Mouse (Mus musculus) limb, embryonic 14.5 days (tissue): ENCODE measurements around the gene Zfp423. TPM values are rescaled to one million over a fixed set of nuclear protein-coding genes. Genes with fewer than 3 reads are reported as not detected.

Experiments used
- ATAC-seq: fragments of 200-750 bp; cut with Nextera tagmentation; 2 replicates; pipeline ENCODE4 v1.8.0; 2017; ENCODE audit warnings: low read depth, moderate number of reproducible peaks, moderate TSS enrichment; ENCODE audit not compliant: low FRiP score
- DNase-seq: peaks from one replicate; pipeline ENCODE4 v3.0.0-alpha.2; 2015; ENCODE audit warnings: low spot score
- H3K27ac ChIP-seq: fragments of 300-500 bp; sonication (generic); replicated peaks from 2 replicates; pipeline ENCODE4 v1.5.1; 2014; ENCODE audit warnings: low read depth, mild to moderate bottlenecking, low read length, moderate library complexity, mixed read lengths
- H3K27me3 ChIP-seq: fragments of 300-500 bp; sonication (generic); 2 replicates; pipeline ENCODE4 v1.6.1; 2014; ENCODE audit warnings: low read length, mixed read lengths; ENCODE audit not compliant: control insufficient read depth, insufficient read depth
- H3K36me3 ChIP-seq: fragments of 300-500 bp; sonication (generic); 2 replicates; pipeline ENCODE4 v1.6.1; 2014; ENCODE audit warnings: mild to moderate bottlenecking, low read length, moderate library complexity, mixed read lengths; ENCODE audit not compliant: control insufficient read depth, insufficient read depth
- H3K4me1 ChIP-seq: fragments of 300-500 bp; sonication (generic); 2 replicates; pipeline ENCODE4 v1.6.1; 2014; ENCODE audit warnings: antibody characterized with exemption, low read length, mixed read lengths; ENCODE audit not compliant: control insufficient read depth, insufficient read depth
- H3K4me2 ChIP-seq: fragments of 300-500 bp; sonication (generic); replicated peaks from 2 replicates; pipeline ENCODE4 v1.6.1; 2014; ENCODE audit warnings: low read depth, mild to moderate bottlenecking, low read length, moderate library complexity; ENCODE audit not compliant: severe bottlenecking
- H3K4me3 ChIP-seq: fragments of 300-500 bp; sonication (generic); replicated peaks from 2 replicates; pipeline ENCODE4 v1.5.1; 2014; ENCODE audit warnings: low read length
- H3K9ac ChIP-seq: fragments of 300-500 bp; sonication (generic); 2 replicates; pipeline ENCODE4 v1.6.1; 2014; ENCODE audit warnings: mild to moderate bottlenecking, low read depth, low read length, moderate library complexity; ENCODE audit not compliant: severe bottlenecking
- H3K9me3 ChIP-seq: fragments of 300-500 bp; sonication (generic); 2 replicates; pipeline ENCODE4 v1.6.1; 2016; ENCODE audit warnings: low read length; ENCODE audit not compliant: control insufficient read depth
- POLR2A ChIP-seq: fragments of 200-500 bp; IDR thresholded peaks from 2 replicates; pipeline ENCODE4 v1.8.0; 2012; ENCODE audit warnings: inconsistent platforms, mild to moderate bottlenecking, moderate library complexity, borderline replicate concordance; ENCODE audit not compliant: insufficient read depth, insufficient read length; ENCODE audit errors: extremely low read depth
- WGBS: fragments of 180-500 bp; shearing (Covaris S2); extraction: QIAGEN DNeasy Blood & Tissue Kit; methylation state at CpG from one replicate; pipeline ENCODE4 v1.1.7; 2014; 5-methylcytosine and 5-hydroxymethylcytosine counted together
- polyA plus RNA-seq, 2 experiments: library from polyadenylated mRNA; depleted of rRNA in 1 of 2; stranded (reverse) in 1 of 2; unstranded in 1 of 2; fragments of >200 nt; fragmentation: Nextera tagmentation in 1 of 2; extraction: Ambion mirVana in 1 of 2; gene quantifications; 2 replicates each; pipeline versions ENCODE4 v1.2.1 to v1.2.3; 2012 to 2014

The Zfp423 gene
- polyA plus RNA-seq, 2 experiments: 24.4 to 46.4 TPM

GRCm38 (mm10) chr8:87962514-87963225, 3.3 kb upstream of the Zfp423 start:
- TF ChIP-seq POLR2A: no peak
- Histone ChIP-seq H3K4me2 (peak overlapping the region; percentile 95), H3K27me3 (peaks cover 18% of the 10 kb centered on the region; the same call in 1 of the 2 replicates), H3K9ac (peak overlapping the region; percentile 46), H3K4me1 (peaks cover 30% of the 10 kb centered on the region), H3K4me3 (peak overlapping the region; percentile 89), H3K27ac (no peak overlapping the region), H3K9me3 (no peaks in the 10 kb centered on the region), H3K36me3 (no peaks in the 10 kb centered on the region)
- DNase-seq (no peak), ATAC-seq (no peak)
- WGBS: 8% methylated on average over 24 of the region's 26 CpGs

- Histone ChIP-seq H3K9ac (peak overlapping the region; percentile 46), H3K4me2 (peak overlapping the region; percentile 95), H3K27ac (no peak overlapping the region), H3K27me3 (peaks cover 18% of the 10 kb centered on the region; the same call in 1 of the 2 replicates), H3K9me3 (no peaks in the 10 kb centered on the region), H3K4me1 (peaks cover 33% of the 10 kb centered on the region), H3K4me3 (peak overlapping the region; percentile 89), H3K36me3 (no peaks in the 10 kb centered on the region)
- WGBS: 1% methylated on average over 44 of the region's 50 CpGs
- ATAC-seq: no peak
- DNase-seq: no peak
- TF ChIP-seq POLR2A: no peak
Measured at GRCm38 (mm10) chr8:87961680-87962513, 2.5 kb upstream of the Zfp423 start.

- Histone ChIP-seq H3K4me3 (peak overlapping the region; percentile 89), H3K27me3 (peaks cover 18% of the 10 kb centered on the region; the same call in 1 of the 2 replicates), H3K4me1 (peaks cover 39% of the 10 kb centered on the region), H3K4me2 (peak overlapping the region; percentile 95), H3K9ac (no peak overlapping the region), H3K9me3 (no peaks in the 10 kb centered on the region), H3K27ac (no peak overlapping the region), H3K36me3 (no peaks in the 10 kb centered on the region)
- ATAC-seq (no peak), DNase-seq (no peak)
- no peak for TF ChIP-seq POLR2A
- 1% methylated on average over 19 of the region's 20 CpGs for WGBS
Measured at GRCm38 (mm10) chr8:87961108-87961507, 1.7 kb upstream of the Zfp423 start.

GRCm38 (mm10) chr8:87960061-87960749, 810 bp upstream of the Zfp423 start:
- Histone ChIP-seq H3K4me3 (peak overlapping the region; percentile 89), H3K4me2 (peak overlapping the region; percentile 95), H3K27ac (peak overlapping the region; percentile 98), H3K9ac (peak overlapping the region; percentile 97), H3K27me3 (peaks cover 18% of the 10 kb centered on the region; the same call in 1 of the 2 replicates), H3K4me1 (peaks cover 38% of the 10 kb centered on the region), H3K36me3 (no peaks in the 10 kb centered on the region), H3K9me3 (no peaks in the 10 kb centered on the region)
- 0% methylated on average over 47 of the region's 76 CpGs for WGBS
- ATAC-seq (peak; percentile 62), DNase-seq (peak; percentile 84)
- TF ChIP-seq POLR2A: 0 out of 2 replicates have a peak, but pooled peaks have one; percentile 21
